Mouse (Mus musculus): ENCODE measurements around the gene Clec12b. TPM values are rescaled to one million over a fixed set of nuclear protein-coding genes. Genes with fewer than 3 reads are reported as not detected.

The Clec12b gene
- polyA plus RNA-seq, 1 experiment = 0.06 TPM

- no peak overlapping the region for H3K4me3 ChIP-seq (ENCODE audit: insufficient read depth, low read length)
- no peak overlapping the region for H3K27ac ChIP-seq (ENCODE audit: insufficient read depth, low read length)
- no peak for TF ChIP-seq CTCF (IDR thresholded peaks at IDR 0.05; ENCODE audit: extremely low read depth, insufficient read depth, low read length)
- no peak for TF ChIP-seq POLR2A (IDR thresholded peaks at IDR 0.05; ENCODE audit: extremely low read depth, insufficient read depth, low read length)
- no peaks in the 10 kb centered on the region for H3K4me1 ChIP-seq (ENCODE audit: control insufficient read depth, insufficient read depth, low read length)
These were observed 21.6 kb upstream of the Clec12b start for GRCm38 (mm10) chr6:129407324-129407723.

GRCm38 (mm10) chr6:129405999-129406398 lies 20.3 kb upstream of the Clec12b start:
- no peak for TF ChIP-seq POLR2A (IDR thresholded peaks at IDR 0.05; ENCODE audit: extremely low read depth, insufficient read depth, low read length)
- TF ChIP-seq CTCF (IDR thresholded peaks at IDR 0.05; ENCODE audit: extremely low read depth, insufficient read depth, low read length) = no peak
- Histone ChIP-seq H3K27ac (ENCODE audit: insufficient read depth, low read length) (no peak overlapping the region), H3K4me1 (ENCODE audit: control insufficient read depth, insufficient read depth, low read length) (no peaks in the 10 kb centered on the region), H3K4me3 (ENCODE audit: insufficient read depth, low read length) (no peak overlapping the region)

GRCm38 (mm10) chr6:129403391-129403790 lies 17.7 kb upstream of the Clec12b start:
- H3K4me3 ChIP-seq (ENCODE audit: insufficient read depth, low read length) = no peak overlapping the region
- no peaks in the 10 kb centered on the region for H3K4me1 ChIP-seq (ENCODE audit: control insufficient read depth, insufficient read depth, low read length)
- no peak overlapping the region for H3K27ac ChIP-seq (ENCODE audit: insufficient read depth, low read length)
- no peak for TF ChIP-seq CTCF (IDR thresholded peaks at IDR 0.05; ENCODE audit: extremely low read depth, insufficient read depth, low read length)
- TF ChIP-seq POLR2A (IDR thresholded peaks at IDR 0.05; ENCODE audit: extremely low read depth, insufficient read depth, low read length) = no peak

GRCm38 (mm10) chr6:129402404-129402803 lies 16.7 kb upstream of the Clec12b start:
- no peaks in the 10 kb centered on the region for H3K4me1 ChIP-seq (ENCODE audit: control insufficient read depth, insufficient read depth, low read length)
- H3K27ac ChIP-seq (ENCODE audit: insufficient read depth, low read length) = no peak overlapping the region
- no peak overlapping the region for H3K4me3 ChIP-seq (ENCODE audit: insufficient read depth, low read length)
- no peak for TF ChIP-seq POLR2A (IDR thresholded peaks at IDR 0.05; ENCODE audit: extremely low read depth, insufficient read depth, low read length)
- no peak for TF ChIP-seq CTCF (IDR thresholded peaks at IDR 0.05; ENCODE audit: extremely low read depth, insufficient read depth, low read length)

GRCm38 (mm10) chr6:129399945-129400344 lies 14.3 kb upstream of the Clec12b start:
- TF ChIP-seq CTCF (IDR thresholded peaks at IDR 0.05; ENCODE audit: extremely low read depth, insufficient read depth, low read length) (no peak), POLR2A (IDR thresholded peaks at IDR 0.05; ENCODE audit: extremely low read depth, insufficient read depth, low read length) (no peak)
- Histone ChIP-seq H3K27ac (ENCODE audit: insufficient read depth, low read length) (no peak overlapping the region), H3K4me3 (ENCODE audit: insufficient read depth, low read length) (no peak overlapping the region), H3K4me1 (ENCODE audit: control insufficient read depth, insufficient read depth, low read length) (no peaks in the 10 kb centered on the region)

- no peak for TF ChIP-seq POLR2A (IDR thresholded peaks at IDR 0.05; ENCODE audit: extremely low read depth, insufficient read depth, low read length)
- TF ChIP-seq CTCF (IDR thresholded peaks at IDR 0.05; ENCODE audit: extremely low read depth, insufficient read depth, low read length) = no peak
These were observed 11.3 kb upstream of the Clec12b start, which contains the start of gene Clec1b for GRCm38 (mm10) chr6:129396997-129397396. Gene Clec1b (plus strand): TSS chr6:129397297.

GRCm38 (mm10) chr6:129393732-129394131 lies 8.1 kb upstream of the Clec12b start:
- H3K27ac ChIP-seq (ENCODE audit: insufficient read depth, low read length) = no peak overlapping the region
- H3K4me1 ChIP-seq (ENCODE audit: control insufficient read depth, insufficient read depth, low read length) = no peaks in the 10 kb centered on the region
- no peak for TF ChIP-seq CTCF (IDR thresholded peaks at IDR 0.05; ENCODE audit: extremely low read depth, insufficient read depth, low read length)
- H3K4me3 ChIP-seq (ENCODE audit: insufficient read depth, low read length) = no peak overlapping the region

More at GRCm38 (mm10) chr6:129396997-129397396, 11.3 kb upstream of the Clec12b start, which contains the start of gene Clec1b:
- Histone ChIP-seq H3K4me3 (ENCODE audit: insufficient read depth, low read length) (no peak within 1 kb of the TSS), H3K4me1 (ENCODE audit: control insufficient read depth, insufficient read depth, low read length) (no peaks in the 10 kb centered on the region), H3K27ac (ENCODE audit: insufficient read depth, low read length) (no peak within 1 kb of the TSS)

- TF ChIP-seq CTCF (IDR thresholded peaks at IDR 0.05; ENCODE audit: extremely low read depth, insufficient read depth, low read length) (no peak), POLR2A (IDR thresholded peaks at IDR 0.05; ENCODE audit: extremely low read depth, insufficient read depth, low read length) (no peak)
- no peak overlapping the region for H3K27ac ChIP-seq (ENCODE audit: insufficient read depth, low read length)
- H3K4me3 ChIP-seq (ENCODE audit: insufficient read depth, low read length) = no peak overlapping the region
- no peaks in the 10 kb centered on the region for H3K4me1 ChIP-seq (ENCODE audit: control insufficient read depth, insufficient read depth, low read length)
These were observed 7.5 kb upstream of the Clec12b start for GRCm38 (mm10) chr6:129393087-129393720.

- Histone ChIP-seq H3K27ac (ENCODE audit: insufficient read depth, low read length) (no peak overlapping the region), H3K4me3 (ENCODE audit: insufficient read depth, low read length) (no peak overlapping the region), H3K4me1 (ENCODE audit: control insufficient read depth, insufficient read depth, low read length) (no peaks in the 10 kb centered on the region)
- TF ChIP-seq CTCF (IDR thresholded peaks at IDR 0.05; ENCODE audit: extremely low read depth, insufficient read depth, low read length) = no peak
- no peak for TF ChIP-seq POLR2A (IDR thresholded peaks at IDR 0.05; ENCODE audit: extremely low read depth, insufficient read depth, low read length)
These were observed 674 bp downstream of the Clec12b start for GRCm38 (mm10) chr6:129385000-129385399.

GRCm38 (mm10) chr6:129383466-129383865 lies 2.2 kb downstream of the Clec12b start:
- H3K27ac ChIP-seq (ENCODE audit: insufficient read depth, low read length) = no peak overlapping the region

More at GRCm38 (mm10) chr6:129383466-129383865, 2.2 kb downstream of the Clec12b start:
- no peak for TF ChIP-seq CTCF (IDR thresholded peaks at IDR 0.05; ENCODE audit: extremely low read depth, insufficient read depth, low read length)
- H3K4me3 ChIP-seq (ENCODE audit: insufficient read depth, low read length) = no peak overlapping the region
- H3K4me1 ChIP-seq (ENCODE audit: control insufficient read depth, insufficient read depth, low read length) = no peaks in the 10 kb centered on the region

Measured in cortical plate, adult 2 months (tissue).